Mouse (Mus musculus) lung, adult 2 months (tissue): Measurements from ENCODE around the gene Apoe. TPM values are rescaled to one million over a fixed set of nuclear protein-coding genes. Genes with fewer than 3 reads are reported as not detected.

Experiments
- DNase-seq: peaks from one replicate; pipeline ENCODE4 v3.0.0; 2022
- H3K4me1 ChIP-seq: fragments of 200-500 bp; 2 replicates; pipeline ENCODE4 v1.6.1; 2011; ENCODE audit warnings: low read length; ENCODE audit not compliant: control insufficient read depth, insufficient read depth
- H3K4me3 ChIP-seq: fragments of 200-500 bp; replicated peaks from 2 replicates; pipeline ENCODE3; 2011; ENCODE audit warnings: low read depth, mild to moderate bottlenecking, control low read depth, low read length; ENCODE audit errors: extremely low read depth
- CTCF ChIP-seq: fragments of 200-500 bp; IDR thresholded peaks from 2 replicates; pipeline ENCODE4 v1.5.1; 2011; ENCODE audit warnings: mild to moderate bottlenecking, low read length, control low read depth; ENCODE audit not compliant: insufficient read depth
- POLR2A ChIP-seq: fragments of 200-500 bp; IDR thresholded peaks from 2 replicates; pipeline ENCODE4 v1.6.1; 2011; ENCODE audit warnings: low read depth, mild to moderate bottlenecking, control low read depth, low read length, borderline replicate concordance; ENCODE audit errors: extremely low read depth
- WGBS: fragments of 180-500 bp; shearing (Covaris S2); methylation state at CpG from one replicate; pipeline ENCODE4 v1.1.7; 2018; 5-methylcytosine and 5-hydroxymethylcytosine counted together
- polyA plus RNA-seq: library from polyadenylated mRNA; depleted of rRNA; stranded (reverse); fragments of >200 nt; gene quantifications from 2 replicates; pipeline ENCODE4 v1.2.3, GENCODE M21; 2012; rRNA removed

Apoe gene
- polyA plus RNA-seq, 1 experiment, result 815 TPM

DNA sequence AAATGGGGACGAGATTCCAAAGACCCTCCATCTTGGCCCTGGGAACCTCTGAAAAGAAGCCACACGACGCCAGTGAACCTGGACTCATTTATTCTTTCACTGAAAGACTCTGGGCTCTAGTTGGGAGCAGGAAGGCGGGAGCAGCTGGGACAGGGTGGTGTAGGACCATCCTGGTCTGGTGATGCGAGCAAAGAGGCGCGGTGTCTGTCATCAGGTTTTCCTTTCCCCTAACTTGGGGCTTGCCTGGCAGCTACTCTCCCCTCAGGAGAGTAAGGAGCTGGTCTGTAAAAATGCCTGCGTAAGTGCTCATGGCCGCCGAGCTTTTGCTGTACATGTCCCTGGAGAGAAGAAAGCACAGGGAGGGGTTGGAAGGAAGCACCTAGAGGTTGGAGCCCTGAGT, 27.5 kb downstream of the Apoe start:
- 69% methylated on average over 10 of the region's 10 CpGs for WGBS
- DNase-seq, result no peak
- Histone ChIP-seq H3K4me3 (no peak overlapping the region), H3K4me1 (peaks cover 5% of the 10 kb centered on the region; the same call in 1 of the 2 replicates)
- TF ChIP-seq POLR2A (no peak), CTCF (no peak)

- TF ChIP-seq CTCF (peak; percentile 88), POLR2A (no peak)
- H3K4me1 ChIP-seq, result peaks cover 7% of the 10 kb centered on the region
- H3K4me3 ChIP-seq, result no peak overlapping the region
- 4% methylated on average over 10 of the region's 10 CpGs for WGBS
- DNase-seq, result peak; percentile 86
Observed at GRCm38 (mm10) chr7:19668947-19669721, 29.9 kb downstream of the Apoe start.

DNA sequence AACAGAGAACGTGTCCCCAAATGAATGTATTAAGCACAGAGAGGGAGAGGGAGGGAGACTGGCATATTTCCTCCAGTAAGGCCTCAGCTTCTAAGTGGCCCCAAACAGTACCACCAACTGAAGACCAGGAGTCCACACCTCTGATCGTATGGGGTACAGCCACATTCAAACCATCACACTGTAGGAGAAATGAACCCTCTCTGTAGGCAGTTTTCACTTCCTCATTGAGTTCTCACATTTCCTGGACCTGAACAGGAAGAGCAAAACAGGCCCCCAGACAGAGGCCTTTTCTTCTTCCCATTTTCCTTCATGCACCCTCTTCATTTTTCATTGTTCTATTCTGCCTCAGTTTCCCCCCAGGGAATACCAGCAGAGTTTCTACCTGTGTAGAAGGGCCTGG, 31.6 kb downstream of the Apoe start:
- TF ChIP-seq CTCF (no peak), POLR2A (no peak)
- no peak for DNase-seq
- WGBS, result 64% methylated on average over 2 of the region's 2 CpGs
- H3K4me1 ChIP-seq, result peaks cover 14% of the 10 kb centered on the region
- no peak overlapping the region for H3K4me3 ChIP-seq

DNA sequence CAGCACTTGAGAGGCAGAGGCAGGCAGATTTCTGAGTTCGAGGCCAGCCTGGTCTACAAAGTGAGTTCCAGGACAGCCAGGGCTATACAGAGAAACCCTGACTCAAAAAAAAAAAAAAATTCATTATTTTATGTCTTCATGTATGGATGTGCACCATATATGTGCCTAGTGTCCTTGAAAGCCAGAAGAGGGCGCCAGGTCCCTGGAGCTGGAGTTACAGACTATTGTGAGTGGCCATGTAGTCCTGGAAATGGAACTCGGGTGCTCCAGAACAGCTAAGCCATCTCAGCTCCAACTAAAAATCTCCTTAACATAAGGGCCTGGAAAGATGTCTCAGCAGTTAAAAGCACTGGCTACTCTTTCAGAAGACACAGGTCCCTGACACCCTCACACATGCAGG, 32.2 kb downstream of the Apoe start:
- 62% methylated on average over 3 of the region's 3 CpGs for WGBS
- no peak for TF ChIP-seq CTCF
- no peak for TF ChIP-seq POLR2A
- Histone ChIP-seq H3K4me1 (peaks cover 14% of the 10 kb centered on the region), H3K4me3 (no peak overlapping the region)
- no peak for DNase-seq

DNA sequence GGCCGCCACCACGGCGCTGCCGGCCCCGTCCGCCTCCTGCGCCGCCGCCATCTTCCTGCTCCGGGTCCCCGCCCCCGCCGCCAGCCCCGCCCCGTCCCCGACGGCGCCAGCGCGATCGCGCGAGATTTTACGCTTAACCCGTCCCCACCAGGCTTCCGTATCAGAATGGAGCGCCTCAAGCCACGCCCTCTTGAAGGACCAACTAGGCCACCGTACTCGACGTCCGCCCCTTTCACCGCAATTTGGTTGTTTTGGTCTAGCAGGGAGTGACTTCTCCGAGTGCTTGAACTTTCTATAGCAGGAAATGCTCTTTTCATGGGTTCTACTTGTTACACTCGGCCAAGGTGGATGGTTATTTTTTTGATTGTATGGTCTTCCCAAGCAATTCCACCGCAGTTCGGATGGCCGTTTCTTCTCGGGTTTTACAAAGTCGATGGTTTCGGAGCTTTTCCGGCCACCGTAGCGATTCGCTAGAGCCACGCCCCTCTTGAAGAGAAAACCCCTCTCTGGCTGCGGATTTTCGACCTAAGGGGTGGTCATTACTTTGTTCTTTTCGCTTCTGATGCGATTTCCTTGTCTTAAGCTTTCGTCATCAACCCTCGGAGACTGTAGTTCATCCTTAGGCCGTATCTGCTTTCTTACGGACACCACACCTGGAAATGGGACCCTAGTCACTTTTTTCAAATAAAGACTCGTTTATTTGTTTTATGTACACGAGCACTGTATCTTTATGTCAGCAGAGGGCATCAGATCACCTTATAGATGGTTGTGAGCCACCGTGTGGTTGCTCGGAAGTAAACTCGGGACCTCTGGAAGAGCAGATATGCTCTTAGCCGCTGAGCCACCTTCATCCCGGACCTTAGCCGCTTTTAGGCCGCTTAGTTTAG, 33.8 kb downstream of the Apoe start, which contains the start of gene Clptm1:
Gene Clptm1 (minus strand): TSS at position 79 of the 887 bp plus-strand sequence.
- TF ChIP-seq CTCF (no peak), POLR2A (peak; percentile 72; the same call in 1 of the 2 replicates)
- under 1% methylated on average over 62 of the region's 63 CpGs for WGBS
- DNase-seq, result peak; percentile 97
- peak within 1 kb of the TSS; percentile 78 for H3K4me3 ChIP-seq
- peaks cover 14% of the 10 kb centered on the region for H3K4me1 ChIP-seq

DNA sequence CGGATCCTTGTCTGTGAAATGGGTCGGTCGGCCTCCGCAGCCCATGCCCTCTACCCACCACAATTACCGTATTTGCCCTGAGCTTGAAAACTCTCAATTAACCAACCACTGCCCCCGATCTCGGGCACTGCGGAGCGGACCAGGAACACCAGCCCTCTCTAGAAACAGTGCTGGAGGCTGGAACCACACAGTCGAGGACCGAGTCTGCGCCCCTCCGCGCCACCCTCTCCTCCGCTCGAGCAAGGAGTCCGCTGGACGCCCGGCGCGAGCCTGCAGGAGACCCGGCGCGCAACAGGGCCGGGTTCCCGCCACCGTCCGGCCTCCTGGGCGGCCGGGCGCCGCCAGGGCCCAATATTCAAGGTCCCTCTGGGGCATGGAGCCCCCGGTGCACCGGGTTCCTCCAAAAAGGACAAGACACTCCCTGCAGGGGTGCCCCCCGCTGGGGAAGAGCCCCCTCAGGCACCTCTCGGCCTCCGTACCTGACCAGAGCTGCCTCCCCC, 34.5 kb downstream of the Apoe start:
- WGBS, result under 1% methylated on average over 37 of the region's 37 CpGs
- no peak for TF ChIP-seq CTCF
- no peak for TF ChIP-seq POLR2A
- no peak for DNase-seq
- Histone ChIP-seq H3K4me1 (peaks cover 14% of the 10 kb centered on the region), H3K4me3 (peak overlapping the region; percentile 75)

DNA sequence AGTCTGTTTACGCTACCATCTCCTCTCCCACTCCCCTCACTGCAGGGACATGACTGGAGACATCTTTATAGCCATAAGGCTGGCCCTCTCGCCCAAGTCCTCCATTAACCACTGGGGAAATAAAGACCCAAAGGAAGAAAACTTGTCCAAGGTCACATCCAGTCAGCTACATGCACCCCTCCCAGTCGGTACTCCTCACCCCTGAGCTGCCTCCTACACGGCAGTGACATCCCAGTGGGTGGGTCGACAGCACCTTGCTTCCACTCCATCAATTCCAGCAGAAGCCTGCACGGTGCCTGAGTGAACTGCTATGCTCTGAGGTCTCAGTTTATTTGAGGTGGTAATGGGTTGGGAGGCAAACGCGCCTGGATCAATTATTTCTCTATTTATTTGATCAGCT, 35.0 kb downstream of the Apoe start:
- no peak for TF ChIP-seq CTCF
- no peak for TF ChIP-seq POLR2A
- 12% methylated on average over 8 of the region's 8 CpGs for WGBS
- H3K4me3 ChIP-seq, result peak overlapping the region; percentile 75
- no peak for DNase-seq
- peaks cover 10% of the 10 kb centered on the region for H3K4me1 ChIP-seq

DNA sequence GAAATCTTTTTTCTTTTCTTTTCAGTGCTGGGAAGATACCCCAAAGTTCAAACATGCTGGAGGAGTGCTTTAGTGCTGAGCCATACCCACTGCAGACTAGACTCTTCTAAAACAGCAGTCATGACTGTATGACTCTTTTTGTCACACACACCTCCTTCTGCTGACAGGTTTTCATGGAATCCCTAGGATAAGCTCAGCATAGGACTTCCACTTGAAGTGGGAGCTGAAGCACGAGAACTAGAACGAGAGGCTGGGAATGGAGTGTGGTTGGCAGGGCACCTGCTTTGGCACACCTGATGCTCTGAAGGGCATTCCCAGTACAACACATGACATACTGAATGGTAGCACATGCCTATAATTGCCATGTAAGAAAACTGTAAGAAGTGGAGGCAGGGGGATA, 46.4 kb downstream of the Apoe start:
- Histone ChIP-seq H3K4me3 (no peak overlapping the region), H3K4me1 (0 out of 2 replicates have a peak, but pooled peaks cover 2% of the 10 kb centered on the region)
- no peak for DNase-seq
- TF ChIP-seq CTCF, result no peak
- no peak for TF ChIP-seq POLR2A
- 88% methylated on average over 2 of the region's 2 CpGs for WGBS

GRCm38 (mm10) chr7:19651063-19651786, 47.8 kb downstream of the Apoe start:
- 54% methylated on average over 6 of the region's 6 CpGs for WGBS
- no peak overlapping the region for H3K4me3 ChIP-seq
- TF ChIP-seq CTCF (no peak), POLR2A (no peak)
- DNase-seq, result no peak
- 0 out of 2 replicates have a peak, but pooled peaks cover 2% of the 10 kb centered on the region for H3K4me1 ChIP-seq

Other genes starting within 250 kb of the Apoe start
- gene Mark4, start 240.4 kb downstream of the Apoe start, polyA plus RNA-seq, result 29.2 and 34.3 TPM in 2 replicates
- gene Exoc3l2, start 235.9 kb downstream of the Apoe start, polyA plus RNA-seq, result 2.7 and 3.4 TPM in 2 replicates
- 12.2 and 12.9 TPM in 2 replicates for gene Bloc1s3, start 190.8 kb downstream of the Apoe start, polyA plus RNA-seq
- 63.1 and 93.4 TPM in 2 replicates for gene Trappc6a, start 190.8 kb downstream of the Apoe start, polyA plus RNA-seq
- gene Nkpd1, start 181.3 kb downstream of the Apoe start, polyA plus RNA-seq, result 0.62 and 17.3 TPM in 2 replicates
- 113 and 121 TPM in 2 replicates for gene Ppp1r37, start 136.1 kb downstream of the Apoe start, polyA plus RNA-seq
- 4.3 and 5.0 TPM in 2 replicates for gene Zfp296, start 121.9 kb downstream of the Apoe start, polyA plus RNA-seq
- 99.2 and 132 TPM in 2 replicates for gene Gemin7, start 121.6 kb downstream of the Apoe start, polyA plus RNA-seq
- gene Clasrp, start 94.7 kb downstream of the Apoe start, polyA plus RNA-seq, result 96.1 and 134 TPM in 2 replicates
- gene Relb, start 69.8 kb downstream of the Apoe start, polyA plus RNA-seq, result 32.5 and 34.9 TPM in 2 replicates
- gene Clptm1, start 34.2 kb downstream of the Apoe start, polyA plus RNA-seq, result 96.8 and 143 TPM in 2 replicates
- 1.9 and 5.1 TPM in 2 replicates for gene Apoc2, start 21.2 kb downstream of the Apoe start, polyA plus RNA-seq
- not detected in 2 replicates for gene Gm44805, start 17.8 kb downstream of the Apoe start, polyA plus RNA-seq
- gene Apoc4, start 17.7 kb downstream of the Apoe start, polyA plus RNA-seq, result 1.1 and 1.4 TPM in 2 replicates
- gene Apoc1, start 6.5 kb downstream of the Apoe start, polyA plus RNA-seq, result 25.9 and 29.2 TPM in 2 replicates
- 46.0 and 51.3 TPM in 2 replicates for gene Tomm40, start 16.2 kb upstream of the Apoe start, polyA plus RNA-seq
- gene Nectin2, start 51.3 kb upstream of the Apoe start, polyA plus RNA-seq, result 70.9 and 74.7 TPM in 2 replicates
- 769 and 829 TPM in 2 replicates for gene Bcam, start 71.8 kb upstream of the Apoe start, polyA plus RNA-seq
- 16.1 and 21.9 TPM in 2 replicates for gene Cblc, start 97.6 kb upstream of the Apoe start, polyA plus RNA-seq
- 38.7 and 71.2 TPM in 2 replicates for gene Bcl3, start 123.6 kb upstream of the Apoe start, polyA plus RNA-seq
- 0.52 TPM in 1 of 2 replicates, not detected in the other for gene Gm19345, start 152.8 kb upstream of the Apoe start, polyA plus RNA-seq
- 0.90 and 2.5 TPM in 2 replicates for gene Ceacam16, start 162.1 kb upstream of the Apoe start, polyA plus RNA-seq
- 2.0 TPM in 1 of 2 replicates, not detected in the other for gene Ceacam19, start 188.8 kb upstream of the Apoe start, polyA plus RNA-seq
- 23.7 and 24.7 TPM in 2 replicates for gene Pvr, start 222.0 kb upstream of the Apoe start, polyA plus RNA-seq